Mouse (Mus musculus) retina, adult 2 months (tissue): ENCODE measurements around the gene Mrpl38.
"Not testable (repeated sequence)": the region's sequence is repeated elsewhere in the genome, so short reads cannot be mapped to it uniquely, and the experiment has no call there.

Experiments used
- DNase-seq: peaks from one replicate; pipeline ENCODE4 v3.0.0-alpha.2; 2012; ENCODE audit warnings: low read depth, low spot score

Mrpl38 gene

GRCm38 (mm10) chr11:116145481-116146293, 7.0 kb upstream of the Mrpl38 start:
- DNase-seq = no peak

GRCm38 (mm10) chr11:116143468-116143867, 4.8 kb upstream of the Mrpl38 start:
- DNase-seq = no peak

GRCm38 (mm10) chr11:116142211-116142991, 3.7 kb upstream of the Mrpl38 start:
- no peak for DNase-seq

GRCm38 (mm10) chr11:116138096-116138467, 586 bp downstream of the Mrpl38 start:
- DNase-seq = no peak

- DNase-seq = no peak
Measured at GRCm38 (mm10) chr11:116134171-116134570, 4.5 kb downstream of the Mrpl38 start.

- no peak for DNase-seq
Measured at GRCm38 (mm10) chr11:116133497-116133896, 5.2 kb downstream of the Mrpl38 start.

- DNase-seq = no peak
Measured at GRCm38 (mm10) chr11:116132366-116133333, 6.0 kb downstream of the Mrpl38 start.

GRCm38 (mm10) chr11:116131349-116132170, 7.1 kb downstream of the Mrpl38 start:
- no peak for DNase-seq

- peak; percentile 69 for DNase-seq
Measured at GRCm38 (mm10) chr11:116130488-116131205, 8.0 kb downstream of the Mrpl38 start, which contains the start of gene Trim65. Trim65 (minus strand) TSS chr11:116131128.

- DNase-seq = no peak
Measured at GRCm38 (mm10) chr11:116129993-116130487, 8.6 kb downstream of the Mrpl38 start.

GRCm38 (mm10) chr11:116129091-116129790, 9.4 kb downstream of the Mrpl38 start:
- DNase-seq = no peak

GRCm38 (mm10) chr11:116127986-116128385, 10.7 kb downstream of the Mrpl38 start:
- no peak for DNase-seq

- no peak for DNase-seq
Measured at GRCm38 (mm10) chr11:116127156-116127980, 11.3 kb downstream of the Mrpl38 start, which contains the start of gene Trim47. Trim47 (minus strand) TSS chr11:116127210.

- DNase-seq = no peak
Measured at GRCm38 (mm10) chr11:116126261-116126660, 12.4 kb downstream of the Mrpl38 start.

GRCm38 (mm10) chr11:116121731-116122245, 16.9 kb downstream of the Mrpl38 start:
- DNase-seq = not testable (repeated sequence)

GRCm38 (mm10) chr11:116117819-116118218, 20.8 kb downstream of the Mrpl38 start:
- DNase-seq = no peak

GRCm38 (mm10) chr11:116117241-116117640, 21.4 kb downstream of the Mrpl38 start:
- no peak for DNase-seq
